ENCODE assay signal across 8 mouse cellular contexts in the genomic region with DNA sequence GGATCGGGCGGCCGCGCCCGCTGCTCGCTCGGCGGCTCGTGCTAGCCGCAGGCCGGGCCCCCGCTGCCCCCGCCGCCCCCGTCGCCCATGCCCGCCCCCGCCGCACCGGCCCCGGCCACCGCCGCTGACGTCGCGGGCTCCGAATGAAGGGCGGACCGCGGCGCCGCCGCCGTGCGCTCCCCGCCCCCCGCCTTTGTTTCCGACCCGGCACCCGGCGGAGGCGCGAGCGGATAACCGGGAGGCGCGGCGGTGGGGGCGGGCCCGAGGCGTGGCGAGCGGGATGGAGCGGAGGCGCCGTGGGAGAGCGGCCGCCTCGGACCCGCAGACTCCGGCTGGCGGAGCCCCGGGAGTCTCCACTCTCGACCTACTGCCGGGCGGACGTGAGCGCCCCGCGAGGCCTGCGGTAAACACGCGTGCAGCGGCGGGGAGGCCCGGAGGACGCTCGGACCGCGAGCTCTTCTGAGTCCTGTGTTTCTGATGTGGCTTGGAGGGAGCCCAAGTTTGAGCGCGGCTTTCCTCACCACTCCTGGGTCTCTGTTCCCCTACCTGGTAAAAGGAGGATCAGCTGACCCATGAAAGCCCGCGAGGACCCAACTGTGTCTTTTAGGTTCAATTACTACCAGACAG. TPM values are rescaled to one million over a fixed set of nuclear protein-coding genes. Genes with fewer than 3 reads are reported as not detected.
A peak's percentile ranks its signal among the peaks of the same experiment; 100 is the strongest.
DNase-seq lines count a peak whose midpoint lies in the region; ATAC-seq lines count a peak whose summit lies in the region.

Gene Plekho1 (minus strand): TSS at position 200 of the 627 bp plus-strand sequence.

- H3K4me2 ChIP-seq in midbrain, embryonic 11.5 days: peak within 1 kb of the TSS; percentile 80

- H3K9me3 ChIP-seq in limb, embryonic 10.5 days (replicated peaks): no peaks in the 10 kb centered on the region
- no peaks in the 10 kb centered on the region for H3K9me3 ChIP-seq in midbrain, embryonic 11.5 days (ENCODE audit: control insufficient read depth, low read length)

- H3K9ac ChIP-seq in midbrain, embryonic 11.5 days (ENCODE audit: low read length): peak within 1 kb of the TSS; percentile 99

- under 1% methylated on average over 76 of the region's 84 CpGs for WGBS in limb, embryonic 10.5 days
- under 1% methylated on average over 68 of the region's 84 CpGs for WGBS in midbrain, embryonic 11.5 days

- peaks cover 41% of the 10 kb centered on the region for H3K36me3 ChIP-seq in limb, embryonic 10.5 days
- H3K36me3 ChIP-seq in midbrain, embryonic 11.5 days (ENCODE audit: control insufficient read depth, insufficient read depth, low read length): peaks cover 12% of the 10 kb centered on the region

- H3K27me3 ChIP-seq in limb, embryonic 10.5 days (ENCODE audit: low read depth, poor library complexity, severe bottlenecking): no peaks in the 10 kb centered on the region
- H3K27me3 ChIP-seq in midbrain, embryonic 11.5 days (ENCODE audit: control insufficient read depth, insufficient read depth, low read length): no peaks in the 10 kb centered on the region

- H3K27ac ChIP-seq in limb, embryonic 10.5 days: peak within 1 kb of the TSS; percentile 100
- H3K27ac ChIP-seq in midbrain, embryonic 11.5 days (ENCODE audit: low read depth, low read length): peak within 1 kb of the TSS; percentile 96

- peak; percentile 79 for ATAC-seq in midbrain, embryonic 11.5 days (ENCODE audit: low FRiP score)

- peak; percentile 67 for DNase-seq in embryo, embryonic 10 days (ENCODE audit: low spot score)
- DNase-seq in embryo, embryonic 10.5 days (ENCODE audit: low spot score): no peak
- peak; percentile 80 to 88 for DNase-seq in cerebellum, postnatal 25 days
- peak; percentile 59 for DNase-seq in gastrocnemius, postnatal 25 days
- DNase-seq in induced T-regulatory cell, adult 2 months (ENCODE audit: low read depth): peak; percentile 68
- DNase-seq in limb, embryonic 10.5 days (ENCODE audit: low spot score): peak; percentile 78
- peak; percentile 96 for DNase-seq in midbrain, embryonic 11.5 days (ENCODE audit: low spot score, missing footprints)
- DNase-seq in spleen, postnatal 10 days (ENCODE audit: low spot score in 2 of 2): peak; percentile 68 to 78

- peaks cover 50% of the 10 kb centered on the region for H3K4me1 ChIP-seq in limb, embryonic 10.5 days
- H3K4me1 ChIP-seq in midbrain, embryonic 11.5 days (ENCODE audit: control insufficient read depth, insufficient read depth, low read length): peaks cover 29% of the 10 kb centered on the region

- peak within 1 kb of the TSS; percentile 85 for H3K4me3 ChIP-seq in limb, embryonic 10.5 days
- H3K4me3 ChIP-seq in midbrain, embryonic 11.5 days (ENCODE audit: low read depth, low read length): peak within 1 kb of the TSS; percentile 88

RNA-seq across cellular contexts. Expression of gene Plekho1, which starts in this region (rescaled TPM):
- 10 to 100 TPM; 23.2 to 39.8 TPM for total RNA-seq in gastrocnemius, postnatal 25 days (2021)
- polyA plus RNA-seq in limb, embryonic 10.5 days (2016; fragmentation: Nextera tagmentation; extraction: Ambion mirVana): 77.7 and 81.9 TPM in 2 replicates
- 62.9 and 70.7 TPM in 2 replicates for polyA plus RNA-seq in midbrain, embryonic 11.5 days (2014; fragmentation: Nextera tagmentation; extraction: Ambion mirVana)
